Mouse (Mus musculus) intestine, embryonic 14.5 days (tissue): ENCODE results near the gene Fgfr2. TPM values are rescaled to one million over a fixed set of nuclear protein-coding genes. Genes with fewer than 3 reads are reported as not detected.
A peak's percentile ranks its signal among the peaks of the same experiment; 100 is the strongest.

Experiments
- ATAC-seq: fragments of 200-750 bp; cut with Nextera tagmentation; replicated peaks from 2 replicates; pipeline ENCODE4 v1.8.0; 2017; ENCODE audit warnings: low read depth, moderate number of reproducible peaks, moderate TSS enrichment, moderate library complexity; ENCODE audit not compliant: low FRiP score, low TSS enrichment
- DNase-seq: peaks from one replicate; pipeline ENCODE4 v3.0.0-alpha.2; 2018; ENCODE audit warnings: low spot score
- H3K27ac ChIP-seq: fragments of 300-500 bp; sonication (generic); 2 replicates; pipeline ENCODE4 v1.5.1; 2014; ENCODE audit warnings: low read depth, mild to moderate bottlenecking, control low read depth
- H3K27me3 ChIP-seq: fragments of 300-500 bp; sonication (generic); replicated peaks from 2 replicates; pipeline ENCODE4 v1.6.1; 2014; ENCODE audit warnings: low read length, control low read depth; ENCODE audit not compliant: control insufficient read depth, insufficient read depth
- H3K36me3 ChIP-seq: fragments of 300-500 bp; sonication (generic); 2 replicates; pipeline ENCODE4 v1.6.1; 2014; ENCODE audit warnings: low read length, control low read depth; ENCODE audit not compliant: control insufficient read depth, insufficient read depth
- H3K4me1 ChIP-seq: fragments of 300-500 bp; sonication (generic); replicated peaks from 2 replicates; pipeline ENCODE4 v1.6.1; 2014; ENCODE audit warnings: low read length, control low read depth, mixed read lengths; ENCODE audit not compliant: control insufficient read depth, insufficient read depth
- H3K4me2 ChIP-seq: fragments of 300-500 bp; sonication (generic); 2 replicates; pipeline ENCODE4 v1.6.1; 2014; ENCODE audit warnings: low read length
- H3K4me3 ChIP-seq: fragments of 300-500 bp; sonication (generic); 2 replicates; pipeline ENCODE4 v1.5.1; 2014; ENCODE audit warnings: low read depth, low read length, control low read depth, mixed read lengths
- H3K9ac ChIP-seq: fragments of 300-500 bp; sonication (generic); 2 replicates; pipeline ENCODE4 v1.6.1; 2014; ENCODE audit warnings: mild to moderate bottlenecking, low read length
- H3K9me3 ChIP-seq: fragments of 300-500 bp; sonication (generic); 2 replicates; pipeline ENCODE4 v1.6.1; 2016; ENCODE audit warnings: low read length, control low read depth; ENCODE audit not compliant: control insufficient read depth
- WGBS: fragments of 180-500 bp; shearing (Covaris S2); extraction: QIAGEN DNeasy Blood & Tissue Kit; methylation state at CpG from one replicate; pipeline ENCODE4 v1.1.7; 2014; 5-methylcytosine and 5-hydroxymethylcytosine counted together
- polyA plus RNA-seq: library from polyadenylated mRNA; unstranded; fragments of >200 nt; fragmentation: Nextera tagmentation; extraction: Ambion mirVana; gene quantifications from 2 replicates; pipeline ENCODE4 v1.2.1, GENCODE M21; 2014

Gene Fgfr2
- polyA plus RNA-seq, 1 experiment from 2014 or later, result 105 TPM

DNA sequence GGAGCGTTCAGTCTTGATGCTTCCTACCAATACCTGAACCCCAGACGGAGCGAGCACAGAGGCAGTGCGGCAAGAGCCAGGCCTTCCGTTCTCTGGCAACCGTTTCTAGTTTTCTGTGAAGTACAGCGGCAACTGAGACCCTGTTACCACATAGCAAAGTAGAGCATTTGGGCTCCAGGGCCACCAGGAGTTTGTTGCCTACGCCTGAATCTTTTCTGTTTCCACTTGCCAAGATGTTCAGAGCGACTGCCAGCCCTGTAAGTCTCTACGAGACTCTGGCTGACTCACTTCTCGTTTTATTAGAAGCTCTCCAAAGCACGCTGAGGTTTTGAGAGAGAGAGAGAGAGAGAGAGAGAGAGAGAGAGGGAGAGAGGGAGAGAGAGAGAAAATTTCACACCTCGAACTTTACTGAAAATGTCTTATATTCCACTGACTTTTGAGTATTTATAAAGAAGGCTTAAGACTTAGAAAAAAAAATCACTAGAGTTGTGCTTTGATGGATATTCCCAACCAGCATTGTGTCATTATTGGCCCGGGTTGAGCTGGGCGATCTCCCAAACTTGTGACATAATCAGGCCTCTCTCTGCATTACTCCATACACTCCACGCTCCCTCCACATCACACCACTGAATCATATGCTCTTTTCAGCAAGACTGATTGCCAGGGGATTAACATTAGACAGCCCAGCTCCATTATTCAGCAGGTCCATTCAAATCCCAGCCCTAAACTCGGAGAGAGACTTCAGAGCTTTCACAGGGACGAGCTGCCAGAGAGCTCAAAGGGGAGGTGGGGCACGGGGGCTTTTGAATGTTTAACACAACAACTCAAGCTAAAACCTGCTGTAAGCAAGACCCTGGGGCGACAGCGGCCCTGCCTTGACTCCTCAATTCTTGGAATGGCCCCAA is 2907.6 kb downstream of the Fgfr2 start:
- H3K4me1 ChIP-seq, result 0 out of 2 replicates have a peak, but pooled peaks cover 2% of the 10 kb centered on the region
- no peak overlapping the region for H3K27ac ChIP-seq
- no peaks in the 10 kb centered on the region for H3K27me3 ChIP-seq
- H3K4me2 ChIP-seq, result no peak overlapping the region
- H3K36me3 ChIP-seq, result peaks cover 49% of the 10 kb centered on the region
- 55% methylated on average over 21 of the region's 21 CpGs for WGBS
- H3K4me3 ChIP-seq, result no peak overlapping the region
- no peak overlapping the region for H3K9ac ChIP-seq
- H3K9me3 ChIP-seq, result no peaks in the 10 kb centered on the region
- ATAC-seq (peak; percentile 59), DNase-seq (no peak)

DNA sequence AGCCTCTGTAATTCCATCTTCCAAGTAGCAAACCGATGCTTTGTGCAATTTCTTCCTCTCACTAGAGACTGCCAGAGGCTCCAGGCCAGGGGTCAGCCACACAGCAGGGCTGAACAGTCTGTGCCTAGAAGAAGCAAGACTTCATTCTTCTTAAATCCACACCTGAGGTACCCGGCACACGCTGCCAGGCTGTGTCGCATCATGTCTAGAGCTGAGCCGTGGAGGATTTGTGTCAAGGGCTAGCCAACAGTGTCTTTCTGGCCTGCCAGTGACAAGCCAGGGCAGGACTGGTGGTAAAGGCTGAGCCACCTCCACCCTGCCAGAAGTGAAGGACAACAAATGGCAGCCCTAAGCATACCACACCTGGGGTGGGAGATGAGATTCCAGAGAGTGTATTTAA is 2910.0 kb downstream of the Fgfr2 start:
- WGBS, result 94% methylated on average over 5 of the region's 5 CpGs
- ATAC-seq (no peak), DNase-seq (no peak)
- Histone ChIP-seq H3K9me3 (no peaks in the 10 kb centered on the region), H3K27ac (no peak overlapping the region), H3K9ac (no peak overlapping the region), H3K4me2 (no peak overlapping the region), H3K4me1 (no peaks in the 10 kb centered on the region), H3K36me3 (peaks cover 51% of the 10 kb centered on the region; the same call in 1 of the 2 replicates), H3K4me3 (no peak overlapping the region), H3K27me3 (no peaks in the 10 kb centered on the region)

DNA sequence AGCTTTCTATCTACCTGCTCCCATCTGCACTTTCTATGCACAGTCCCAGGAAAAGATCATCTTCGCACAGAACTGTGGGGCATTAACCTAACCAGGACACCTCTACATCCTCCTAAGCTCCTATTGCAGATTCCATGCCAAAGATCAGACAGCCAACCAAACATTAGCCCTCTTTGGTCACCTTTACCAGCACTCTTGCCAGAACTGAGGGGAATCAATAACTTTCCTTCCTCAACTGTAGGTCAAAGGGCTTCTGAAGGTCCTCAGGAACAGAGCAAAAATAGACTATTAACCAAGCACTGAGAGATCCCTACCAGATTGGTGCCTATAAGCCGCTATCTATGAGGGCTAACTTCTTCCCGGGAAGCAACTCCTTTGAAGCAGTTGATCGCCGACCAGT is 2911.7 kb downstream of the Fgfr2 start:
- peaks cover 5% of the 10 kb centered on the region; the same call in 1 of the 2 replicates for H3K4me1 ChIP-seq
- ATAC-seq (no peak), DNase-seq (no peak)
- 81% methylated on average over 5 of the region's 5 CpGs for WGBS
- peaks cover 46% of the 10 kb centered on the region; the same call in 1 of the 2 replicates for H3K36me3 ChIP-seq
- no peaks in the 10 kb centered on the region for H3K27me3 ChIP-seq
- no peak overlapping the region for H3K4me3 ChIP-seq
- H3K9ac ChIP-seq, result no peak overlapping the region
- no peak overlapping the region for H3K4me2 ChIP-seq
- H3K9me3 ChIP-seq, result no peaks in the 10 kb centered on the region
- no peak overlapping the region for H3K27ac ChIP-seq

DNA sequence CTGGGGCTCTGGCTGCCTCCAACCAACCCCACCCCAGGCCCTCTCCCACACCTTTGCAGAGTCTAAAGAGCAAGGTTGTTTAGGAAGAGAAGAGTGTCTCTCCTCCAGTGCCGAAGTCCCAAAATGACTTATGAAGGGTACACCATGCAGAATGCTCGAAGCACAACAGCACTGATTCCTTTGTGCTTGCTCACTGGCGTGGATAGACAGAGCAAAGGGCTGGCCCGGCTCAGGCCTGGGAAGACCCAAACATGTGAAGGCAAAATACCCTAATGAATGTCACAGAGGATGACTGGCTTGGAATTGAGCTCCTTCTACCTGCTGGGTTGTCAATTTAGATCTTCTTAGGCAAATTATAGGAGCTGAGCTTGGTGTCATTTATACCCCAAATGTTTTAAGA is 2914.5 kb downstream of the Fgfr2 start:
- Histone ChIP-seq H3K27ac (no peak overlapping the region), H3K4me1 (peaks cover 8% of the 10 kb centered on the region; the same call in 1 of the 2 replicates)
- ATAC-seq, result no peak

DNA sequence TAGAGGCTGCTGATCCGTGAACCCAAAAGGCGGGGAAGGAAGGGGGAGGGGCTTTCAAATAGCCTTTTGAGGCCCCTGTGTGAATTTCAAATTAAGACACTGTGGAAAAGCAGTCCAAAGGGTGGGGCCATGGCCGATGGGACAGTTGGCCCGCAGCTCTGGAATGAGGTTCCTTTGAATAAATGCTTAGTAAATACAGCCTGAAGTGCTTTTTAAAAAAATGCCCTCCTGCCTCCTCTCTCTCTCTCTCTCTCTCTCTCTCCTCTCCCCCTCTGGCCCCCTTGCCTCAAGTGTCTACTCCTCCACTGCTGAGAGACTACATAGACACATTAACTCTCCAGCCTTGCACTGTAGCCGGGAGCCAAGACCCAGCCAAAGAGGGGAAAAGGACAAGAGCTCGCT is 2917.0 kb downstream of the Fgfr2 start:
- no peak overlapping the region for H3K4me3 ChIP-seq
- H3K27ac ChIP-seq, result peak overlapping the region; percentile 28; the same call in 1 of the 2 replicates
- H3K4me1 ChIP-seq, result peaks cover 8% of the 10 kb centered on the region; the same call in 1 of the 2 replicates
- no peaks in the 10 kb centered on the region for H3K27me3 ChIP-seq
- WGBS, result 39% methylated on average over 6 of the region's 6 CpGs
- H3K9me3 ChIP-seq, result no peaks in the 10 kb centered on the region
- no peak overlapping the region for H3K9ac ChIP-seq
- H3K36me3 ChIP-seq, result peaks cover 14% of the 10 kb centered on the region; the same call in 1 of the 2 replicates
- no peak for DNase-seq
- H3K4me2 ChIP-seq, result no peak overlapping the region
- no peak for ATAC-seq

More for the DNA sequence above, 2914.5 kb downstream of the Fgfr2 start:
- no peak overlapping the region for H3K9ac ChIP-seq
- no peaks in the 10 kb centered on the region for H3K9me3 ChIP-seq
- no peaks in the 10 kb centered on the region for H3K27me3 ChIP-seq
- H3K36me3 ChIP-seq, result peaks cover 30% of the 10 kb centered on the region; the same call in 1 of the 2 replicates
- WGBS, result 94% methylated on average over 4 of the region's 4 CpGs
- no peak for DNase-seq
- no peak overlapping the region for H3K4me3 ChIP-seq
- no peak overlapping the region for H3K4me2 ChIP-seq

DNA sequence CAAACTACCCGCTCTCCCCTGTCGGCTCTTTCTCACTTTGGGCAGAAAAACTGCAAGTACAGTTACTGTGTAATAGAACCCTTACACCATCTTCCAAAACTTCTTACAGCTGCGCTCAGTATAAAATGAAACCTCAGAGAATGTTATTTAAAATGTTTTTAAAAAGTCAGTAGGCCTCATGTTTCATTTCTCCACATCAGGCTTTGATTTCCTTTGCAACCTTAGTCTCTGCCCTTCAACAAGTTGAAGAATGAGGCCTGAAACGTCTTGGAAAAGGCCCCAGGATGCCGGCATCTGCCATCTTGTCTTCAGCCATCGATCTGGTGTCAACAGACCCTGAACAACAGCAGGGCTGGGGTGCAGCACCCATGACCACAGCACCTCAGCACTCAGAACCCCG is 2918.0 kb downstream of the Fgfr2 start:
- Histone ChIP-seq H3K36me3 (peaks cover 20% of the 10 kb centered on the region), H3K27me3 (no peaks in the 10 kb centered on the region), H3K27ac (no peak overlapping the region), H3K4me2 (no peak overlapping the region), H3K9me3 (no peaks in the 10 kb centered on the region), H3K4me3 (no peak overlapping the region), H3K9ac (no peak overlapping the region), H3K4me1 (peaks cover 8% of the 10 kb centered on the region; the same call in 1 of the 2 replicates)
- ATAC-seq (no peak), DNase-seq (no peak)
- WGBS, result 78% methylated on average over 7 of the region's 7 CpGs

DNA sequence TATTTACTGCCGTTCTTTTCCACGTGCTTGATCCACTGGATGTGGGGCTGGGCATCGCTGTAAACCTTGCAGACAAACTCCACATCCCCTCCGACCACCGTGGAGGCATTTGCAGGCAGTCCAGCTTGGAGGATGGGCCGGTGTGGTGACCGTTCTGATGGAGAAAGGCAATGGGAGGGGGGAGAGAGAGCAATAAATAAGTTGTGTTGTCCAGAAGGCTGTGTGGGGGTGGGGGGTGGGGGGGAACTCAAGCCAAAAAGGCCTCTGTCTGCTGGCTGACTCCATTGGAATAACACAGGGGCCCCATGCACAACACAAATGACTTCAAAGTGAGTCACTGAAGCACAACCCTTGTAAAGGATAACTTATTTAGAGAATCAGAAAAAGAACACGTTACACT is 2922.1 kb downstream of the Fgfr2 start:
- Histone ChIP-seq H3K4me2 (no peak overlapping the region), H3K4me1 (peaks cover 5% of the 10 kb centered on the region; the same call in 1 of the 2 replicates), H3K27me3 (no peaks in the 10 kb centered on the region), H3K9me3 (no peaks in the 10 kb centered on the region), H3K9ac (no peak overlapping the region), H3K36me3 (peaks cover 41% of the 10 kb centered on the region), H3K4me3 (no peak overlapping the region), H3K27ac (no peak overlapping the region)
- no peak for DNase-seq
- WGBS, result 59% methylated on average over 8 of the region's 8 CpGs
- ATAC-seq, result no peak

DNA sequence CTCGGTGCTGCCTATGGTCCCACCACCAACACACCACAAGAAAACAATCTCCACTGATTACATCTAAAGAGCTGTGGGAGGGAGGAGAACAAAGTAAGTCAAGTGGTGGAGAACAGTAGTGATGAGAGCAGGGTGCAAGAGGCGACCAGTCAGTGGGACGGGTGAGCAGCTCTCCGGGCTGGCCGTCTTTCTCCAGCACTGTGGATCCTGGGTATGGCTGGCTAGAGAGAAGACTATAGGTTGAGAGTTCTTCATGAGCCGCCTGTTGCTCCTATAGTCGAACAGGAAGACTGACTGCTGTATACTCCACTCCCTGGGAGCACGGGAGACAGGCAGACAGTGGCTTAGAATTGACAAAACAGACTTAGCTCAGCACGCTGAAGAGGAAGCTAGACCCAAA is 2923.2 kb downstream of the Fgfr2 start:
- DNase-seq (no peak), ATAC-seq (no peak)
- Histone ChIP-seq H3K4me2 (no peak overlapping the region), H3K36me3 (peaks cover 47% of the 10 kb centered on the region), H3K4me1 (peaks cover 5% of the 10 kb centered on the region; the same call in 1 of the 2 replicates), H3K4me3 (no peak overlapping the region), H3K9me3 (no peaks in the 10 kb centered on the region), H3K9ac (no peak overlapping the region), H3K27ac (no peak overlapping the region), H3K27me3 (no peaks in the 10 kb centered on the region)
- WGBS, result 85% methylated on average over 9 of the region's 9 CpGs
